Mouse (Mus musculus) C2C12 (cell line): ENCODE data around the gene Gabrb2. TPM values are rescaled to one million over a fixed set of nuclear protein-coding genes. Genes with fewer than 3 reads are reported as not detected.

Source experiments
- H3K27me3 ChIP-seq: one replicate; pipeline ENCODE4 v1.6.1; 2011; ENCODE audit not compliant: control insufficient read depth, insufficient read depth, insufficient read length
- H3K36me3 ChIP-seq: one replicate; pipeline ENCODE4 v1.6.1; 2011; ENCODE audit not compliant: control insufficient read depth, insufficient read depth
- H3K4me3 ChIP-seq: one replicate; pipeline ENCODE4 v1.5.1; 2011; ENCODE audit warnings: mild to moderate bottlenecking, control low read depth; ENCODE audit not compliant: poor library complexity, insufficient read depth, severe bottlenecking
- H3K79me2 ChIP-seq: one replicate; pipeline ENCODE4 v1.6.1; 2011; ENCODE audit not compliant: control insufficient read depth, insufficient read depth
- H3K79me3 ChIP-seq: one replicate; pipeline ENCODE4 v1.6.1; 2011; ENCODE audit warnings: low read depth, control low read depth
- H3ac ChIP-seq: one replicate; pipeline ENCODE3; 2011; ENCODE audit warnings: low read depth; ENCODE audit not compliant: control insufficient read depth, insufficient read length
- CEBPB ChIP-seq: IDR thresholded peaks from one replicate; pipeline ENCODE4 v1.6.1; 2011; ENCODE audit warnings: low read depth, mild to moderate bottlenecking, control low read depth, moderate library complexity
- CTCF ChIP-seq: IDR thresholded peaks from one replicate; pipeline ENCODE4 v1.5.1; 2011; ENCODE audit not compliant: control insufficient read depth, insufficient read depth, insufficient read length
- FOSL1 ChIP-seq: IDR thresholded peaks from one replicate; pipeline ENCODE4 v1.8.0; 2011; ENCODE audit warnings: mild to moderate bottlenecking, low read length; ENCODE audit not compliant: poor library complexity, insufficient read depth, severe bottlenecking
- MAX ChIP-seq: IDR thresholded peaks from one replicate; pipeline ENCODE4 v1.6.1; 2011; ENCODE audit warnings: mild to moderate bottlenecking, control low read depth
- MYOD1 ChIP-seq: IDR thresholded peaks from one replicate; pipeline ENCODE4 v1.6.1; 2011; ENCODE audit warnings: low read depth; ENCODE audit not compliant: control insufficient read depth, insufficient read length
- MYOG ChIP-seq: IDR thresholded peaks from one replicate; pipeline ENCODE4 v1.6.1; 2011; ENCODE audit not compliant: control insufficient read depth, insufficient read length; ENCODE audit errors: extremely low read depth
- USF1 ChIP-seq: IDR thresholded peaks from one replicate; pipeline ENCODE4 v1.6.1; 2011; ENCODE audit warnings: low read depth, mild to moderate bottlenecking, control low read depth, moderate library complexity
- polyA plus RNA-seq: library from polyadenylated mRNA; unstranded; fragments of >200 nt; fragmentation: generic; extraction: Trizol; gene quantifications from one replicate; pipeline ENCODE4 v1.2.1, GENCODE M21; 2012; ENCODE audit warnings: missing spikeins

The Gabrb2 gene
- polyA plus RNA-seq, 1 experiment: 0.27 TPM

- no peaks in the 10 kb centered on the region for H3K27me3 ChIP-seq
- TF ChIP-seq MAX: no peak
- no peak for TF ChIP-seq USF1
- no peak for TF ChIP-seq FOSL1
- no peak for TF ChIP-seq CTCF
- no peak for TF ChIP-seq MYOG
- TF ChIP-seq CEBPB: no peak
- TF ChIP-seq MYOD1: no peak
- H3K79me2 ChIP-seq: no peaks in the 10 kb centered on the region
- no peaks in the 10 kb centered on the region for H3K36me3 ChIP-seq
- peak overlapping the region; percentile 30 for H3K4me3 ChIP-seq
- H3ac ChIP-seq: no peak overlapping the region
- H3K79me3 ChIP-seq: no peaks in the 10 kb centered on the region
Measured at GRCm38 (mm10) chr11:42420634-42421470, 1.3 kb downstream of the Gabrb2 start.

DNA sequence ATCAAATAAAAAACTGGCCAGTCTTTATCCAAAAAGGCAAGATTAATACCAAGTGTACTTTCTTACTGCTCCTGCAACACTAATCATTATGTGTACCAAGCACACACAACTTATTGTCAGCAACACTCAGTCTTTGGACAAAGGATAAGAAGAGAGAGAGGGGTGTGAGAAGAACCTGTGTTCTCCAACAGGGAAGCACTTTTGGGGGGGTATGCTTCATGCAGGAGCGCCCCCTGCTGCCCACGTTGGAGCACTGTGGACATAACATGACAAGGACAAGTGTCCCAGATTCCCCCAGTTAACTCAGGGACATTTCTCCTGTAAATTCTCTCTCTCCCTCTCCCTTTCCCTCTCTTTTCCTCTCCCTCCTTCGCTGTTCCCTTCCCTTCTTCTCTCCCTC lies 3.7 kb downstream of the Gabrb2 start:
- Histone ChIP-seq H3K79me3 (no peaks in the 10 kb centered on the region), H3K27me3 (no peaks in the 10 kb centered on the region), H3K36me3 (no peaks in the 10 kb centered on the region), H3ac (no peak overlapping the region), H3K79me2 (no peaks in the 10 kb centered on the region), H3K4me3 (no peak overlapping the region)
- peak; percentile 73 for TF ChIP-seq CTCF
- TF ChIP-seq FOSL1: no peak
- no peak for TF ChIP-seq MAX
- TF ChIP-seq MYOG: no peak

GRCm38 (mm10) chr11:42431495-42431894 lies 11.9 kb downstream of the Gabrb2 start:
- Histone ChIP-seq H3K36me3 (no peaks in the 10 kb centered on the region), H3K79me2 (no peaks in the 10 kb centered on the region), H3K79me3 (no peaks in the 10 kb centered on the region), H3ac (no peak overlapping the region), H3K4me3 (no peak overlapping the region), H3K27me3 (no peaks in the 10 kb centered on the region)
- TF ChIP-seq MYOD1 (no peak), FOSL1 (no peak), USF1 (no peak), CTCF (no peak), CEBPB (no peak), MYOG (no peak), MAX (no peak)

DNA sequence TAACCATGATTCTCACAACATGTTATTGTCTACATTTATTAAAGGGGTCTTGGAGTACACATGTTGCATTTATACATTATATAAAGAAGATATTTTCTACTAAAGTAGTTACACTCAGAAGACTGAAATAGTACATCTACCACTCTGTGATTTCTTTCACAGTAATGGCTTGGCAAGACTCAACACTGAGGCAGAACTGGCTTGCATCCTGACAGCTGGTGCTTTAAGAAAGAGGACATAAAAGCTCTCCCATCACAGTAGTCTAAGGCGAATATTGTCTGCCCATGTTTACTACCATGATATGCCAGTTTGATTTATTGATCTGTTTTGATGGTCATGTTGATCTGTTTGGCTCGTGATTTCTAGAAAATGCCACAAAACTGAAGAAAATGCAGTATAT lies 19.4 kb downstream of the Gabrb2 start:
- Histone ChIP-seq H3ac (no peak overlapping the region), H3K27me3 (no peaks in the 10 kb centered on the region), H3K4me3 (no peak overlapping the region), H3K79me2 (no peaks in the 10 kb centered on the region), H3K79me3 (no peaks in the 10 kb centered on the region), H3K36me3 (no peaks in the 10 kb centered on the region)
- TF ChIP-seq MAX (no peak), FOSL1 (no peak), USF1 (no peak), CEBPB (no peak), MYOD1 (no peak)

- Histone ChIP-seq H3K79me2 (no peaks in the 10 kb centered on the region), H3K4me3 (no peak overlapping the region), H3K27me3 (no peaks in the 10 kb centered on the region), H3K79me3 (no peaks in the 10 kb centered on the region), H3ac (no peak overlapping the region), H3K36me3 (no peaks in the 10 kb centered on the region)
- no peak for TF ChIP-seq CEBPB
- TF ChIP-seq MYOD1: no peak
- no peak for TF ChIP-seq CTCF
- no peak for TF ChIP-seq FOSL1
- TF ChIP-seq MAX: no peak
- TF ChIP-seq MYOG: no peak
Measured at GRCm38 (mm10) chr11:42443641-42444040, 24.1 kb downstream of the Gabrb2 start.

DNA sequence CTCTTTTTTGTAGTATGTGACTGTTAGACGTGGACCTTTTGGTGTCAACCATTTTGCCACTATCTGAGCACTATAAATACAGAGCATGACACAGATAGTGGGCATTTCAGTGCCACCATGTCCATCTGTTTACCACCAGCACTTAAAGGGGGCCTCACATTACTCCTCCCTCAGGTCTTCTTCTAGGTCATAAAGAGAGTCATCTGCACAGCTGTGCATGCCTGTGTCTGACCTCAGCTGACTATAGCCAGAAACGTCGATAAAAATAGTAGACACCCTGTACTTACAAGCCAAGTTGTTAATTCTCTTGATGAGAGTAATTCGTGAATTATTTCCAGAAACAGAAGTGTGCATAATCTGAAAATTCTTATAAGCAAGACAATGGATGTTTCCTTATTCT lies 29.4 kb downstream of the Gabrb2 start:
- H3K36me3 ChIP-seq: no peaks in the 10 kb centered on the region
- TF ChIP-seq MYOD1: no peak
- TF ChIP-seq MYOG: no peak
- TF ChIP-seq FOSL1: no peak
- no peak for TF ChIP-seq CTCF
- no peak for TF ChIP-seq CEBPB
- TF ChIP-seq USF1: no peak
- TF ChIP-seq MAX: no peak
- H3ac ChIP-seq: no peak overlapping the region
- H3K79me2 ChIP-seq: no peaks in the 10 kb centered on the region
- no peaks in the 10 kb centered on the region for H3K79me3 ChIP-seq
- H3K4me3 ChIP-seq: no peak overlapping the region
- no peaks in the 10 kb centered on the region for H3K27me3 ChIP-seq
